Mouse (Mus musculus) liver, embryonic 15.5 days (tissue): ENCODE measurements around the gene Coq7. TPM values are rescaled to one million over a fixed set of nuclear protein-coding genes. Genes with fewer than 3 reads are reported as not detected.

Experiments used
- ATAC-seq: fragments of 200-750 bp; cut with Nextera tagmentation; 2 replicates; pipeline ENCODE4 v1.8.0; 2017; ENCODE audit warnings: moderate number of reproducible peaks, mild to moderate bottlenecking, moderate library complexity; ENCODE audit not compliant: insufficient read depth
- H3K27ac ChIP-seq: fragments of 300-500 bp; sonication (generic); replicated peaks from 2 replicates; pipeline ENCODE4 v1.5.1; 2015; ENCODE audit warnings: mild to moderate bottlenecking, inconsistent platforms
- H3K27me3 ChIP-seq: fragments of 300-500 bp; sonication (generic); 2 replicates; pipeline ENCODE4 v1.6.1; 2015; ENCODE audit warnings: mild to moderate bottlenecking, inconsistent platforms
- H3K36me3 ChIP-seq: fragments of 300-500 bp; sonication (generic); replicated peaks from 2 replicates; pipeline ENCODE4 v1.6.1; 2015; ENCODE audit warnings: moderate library complexity, mild to moderate bottlenecking, inconsistent platforms
- H3K4me1 ChIP-seq: fragments of 300-500 bp; sonication (generic); replicated peaks from 2 replicates; pipeline ENCODE4 v1.6.1; 2015; ENCODE audit warnings: inconsistent platforms
- H3K4me2 ChIP-seq: fragments of 300-500 bp; sonication (generic); 2 replicates; pipeline ENCODE4 v1.6.1; 2015; ENCODE audit warnings: moderate library complexity, mild to moderate bottlenecking, inconsistent platforms
- H3K4me3 ChIP-seq: fragments of 300-500 bp; sonication (generic); replicated peaks from 2 replicates; pipeline ENCODE4 v1.5.1; 2015; ENCODE audit warnings: mild to moderate bottlenecking, inconsistent platforms
- H3K9ac ChIP-seq: fragments of 300-500 bp; sonication (generic); 2 replicates; pipeline ENCODE4 v1.6.1; 2015; ENCODE audit warnings: moderate library complexity, mild to moderate bottlenecking, inconsistent platforms
- H3K9me3 ChIP-seq: fragments of 300-500 bp; sonication (generic); replicated peaks from 2 replicates; pipeline ENCODE4 v1.6.1; 2016; ENCODE audit warnings: inconsistent platforms
- WGBS: fragments of 180-500 bp; shearing (Covaris S2); methylation state at CpG from one replicate; pipeline ENCODE4 v1.1.7; 2015; ENCODE audit warnings: mixed read lengths; ENCODE audit not compliant: insufficient replicate concordance; 5-methylcytosine and 5-hydroxymethylcytosine counted together
- polyA plus RNA-seq: library from polyadenylated mRNA; unstranded; fragments of >200 nt; fragmentation: Nextera tagmentation; extraction: Ambion mirVana; gene quantifications from 2 replicates; pipeline ENCODE4 v1.2.1, GENCODE M21; 2015

Coq7 gene
- polyA plus RNA-seq, 1 experiment from 2014 or later, result 37.6 TPM

GRCm38 (mm10) chr7:118494892-118495579 lies 38.1 kb downstream of the Coq7 start:
- peaks cover 15% of the 10 kb centered on the region; the same call in 1 of the 2 replicates for H3K4me1 ChIP-seq
- 56% methylated on average over 4 of the region's 4 CpGs for WGBS
- H3K27ac ChIP-seq, result no peak overlapping the region
- no peak overlapping the region for H3K4me2 ChIP-seq
- no peak overlapping the region for H3K9ac ChIP-seq
- H3K36me3 ChIP-seq, result no peaks in the 10 kb centered on the region
- no peaks in the 10 kb centered on the region for H3K9me3 ChIP-seq
- H3K4me3 ChIP-seq, result no peak overlapping the region
- ATAC-seq, result no peak
- H3K27me3 ChIP-seq, result peaks cover 33% of the 10 kb centered on the region

DNA sequence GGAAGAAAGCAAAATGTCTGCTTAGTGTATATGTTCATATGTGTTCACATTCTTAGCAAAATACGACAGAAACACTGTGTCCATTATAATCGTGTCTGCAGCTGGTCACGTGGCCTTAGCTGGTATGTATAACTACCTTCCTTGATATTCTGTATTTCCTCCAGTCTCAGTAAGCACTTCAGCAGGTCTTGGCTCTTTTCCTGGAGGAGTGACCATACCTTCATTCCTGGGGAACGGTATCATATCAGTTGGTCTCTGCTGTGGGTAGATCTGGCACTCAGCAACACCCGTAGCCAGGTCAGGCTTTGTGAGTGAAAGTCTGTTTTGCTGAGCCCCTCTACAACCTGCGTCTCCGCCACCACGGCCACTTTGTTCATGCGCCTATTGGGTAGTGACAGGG lies 39.3 kb downstream of the Coq7 start:
- no peaks in the 10 kb centered on the region for H3K36me3 ChIP-seq
- no peak overlapping the region for H3K27ac ChIP-seq
- no peaks in the 10 kb centered on the region for H3K9me3 ChIP-seq
- H3K27me3 ChIP-seq, result peaks cover 35% of the 10 kb centered on the region
- no peak overlapping the region for H3K4me3 ChIP-seq
- no peak for ATAC-seq
- H3K4me1 ChIP-seq, result peaks cover 22% of the 10 kb centered on the region
- no peak overlapping the region for H3K4me2 ChIP-seq
- WGBS, result 68% methylated on average over 9 of the region's 9 CpGs
- H3K9ac ChIP-seq, result no peak overlapping the region

- Histone ChIP-seq H3K4me3 (peak within 1 kb of the TSS; percentile 63), H3K27ac (peak within 1 kb of the TSS; percentile 72), H3K4me1 (peaks cover 30% of the 10 kb centered on the region), H3K4me2 (peak within 1 kb of the TSS; percentile 67), H3K27me3 (peaks cover 35% of the 10 kb centered on the region), H3K36me3 (no peaks in the 10 kb centered on the region), H3K9ac (peak within 1 kb of the TSS; percentile 58), H3K9me3 (no peaks in the 10 kb centered on the region)
- under 1% methylated on average over 55 of the region's 55 CpGs for WGBS
- peak; percentile 70 for ATAC-seq
Observed at GRCm38 (mm10) chr7:118491431-118492147, 41.6 kb downstream of the Coq7 start, which contains the start of gene Itpripl2. TSS of gene Itpripl2 (minus strand) at chr7:118491975.

DNA sequence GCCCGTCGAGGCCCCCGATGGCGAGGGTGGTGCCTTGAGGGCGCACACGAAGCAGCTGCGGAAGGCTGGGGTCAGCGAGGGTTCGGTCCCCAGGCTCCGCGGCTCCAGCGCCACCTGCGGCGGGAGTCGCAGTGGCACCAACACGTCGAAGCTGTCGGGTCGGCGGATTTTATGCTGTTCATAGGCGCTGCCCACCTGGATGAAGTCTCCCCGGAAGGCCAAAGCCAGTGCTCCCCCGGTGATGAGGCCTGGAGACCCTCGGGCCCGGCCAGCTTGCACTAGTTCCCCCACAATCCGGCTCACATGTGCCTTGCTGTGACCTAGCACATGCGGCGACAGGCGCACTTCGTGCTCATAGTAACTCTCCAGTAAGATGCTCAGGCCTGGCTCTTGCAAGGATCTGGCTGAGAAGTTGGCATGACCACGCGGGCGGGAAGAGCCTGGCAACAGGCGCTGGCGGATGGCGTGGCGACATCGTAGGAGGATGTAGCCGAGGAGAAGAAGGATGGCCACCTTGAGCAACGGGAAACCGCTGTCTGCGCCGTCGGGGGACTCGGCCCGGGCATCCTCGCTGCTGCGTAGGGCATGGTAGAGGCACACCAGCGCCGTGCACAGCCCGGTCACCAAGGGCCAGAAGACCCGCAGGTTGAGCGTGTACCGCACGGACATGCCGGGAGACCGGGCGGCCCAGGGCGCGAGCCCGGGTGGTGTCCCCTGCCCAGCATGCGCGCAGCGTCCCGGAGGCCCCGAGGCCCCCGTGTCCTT lies 42.3 kb downstream of the Coq7 start:
- peak overlapping the region; percentile 67 for H3K4me2 ChIP-seq
- H3K9me3 ChIP-seq, result no peaks in the 10 kb centered on the region
- peak; percentile 36 for ATAC-seq
- peaks cover 35% of the 10 kb centered on the region for H3K27me3 ChIP-seq
- peak overlapping the region; percentile 58 for H3K9ac ChIP-seq
- H3K4me1 ChIP-seq, result peaks cover 30% of the 10 kb centered on the region
- H3K36me3 ChIP-seq, result no peaks in the 10 kb centered on the region
- H3K4me3 ChIP-seq, result peak overlapping the region; percentile 63
- 13% methylated on average over 67 of the region's 67 CpGs for WGBS
- H3K27ac ChIP-seq, result peak overlapping the region; percentile 72

GRCm38 (mm10) chr7:118489706-118490665 lies 43.2 kb downstream of the Coq7 start:
- Histone ChIP-seq H3K4me2 (peak overlapping the region; percentile 67), H3K9me3 (no peaks in the 10 kb centered on the region), H3K27ac (no peak overlapping the region), H3K4me1 (peaks cover 30% of the 10 kb centered on the region), H3K4me3 (peak overlapping the region; percentile 63), H3K27me3 (peaks cover 35% of the 10 kb centered on the region), H3K9ac (no peak overlapping the region), H3K36me3 (no peaks in the 10 kb centered on the region)
- 66% methylated on average over 57 of the region's 57 CpGs for WGBS
- no peak for ATAC-seq

DNA sequence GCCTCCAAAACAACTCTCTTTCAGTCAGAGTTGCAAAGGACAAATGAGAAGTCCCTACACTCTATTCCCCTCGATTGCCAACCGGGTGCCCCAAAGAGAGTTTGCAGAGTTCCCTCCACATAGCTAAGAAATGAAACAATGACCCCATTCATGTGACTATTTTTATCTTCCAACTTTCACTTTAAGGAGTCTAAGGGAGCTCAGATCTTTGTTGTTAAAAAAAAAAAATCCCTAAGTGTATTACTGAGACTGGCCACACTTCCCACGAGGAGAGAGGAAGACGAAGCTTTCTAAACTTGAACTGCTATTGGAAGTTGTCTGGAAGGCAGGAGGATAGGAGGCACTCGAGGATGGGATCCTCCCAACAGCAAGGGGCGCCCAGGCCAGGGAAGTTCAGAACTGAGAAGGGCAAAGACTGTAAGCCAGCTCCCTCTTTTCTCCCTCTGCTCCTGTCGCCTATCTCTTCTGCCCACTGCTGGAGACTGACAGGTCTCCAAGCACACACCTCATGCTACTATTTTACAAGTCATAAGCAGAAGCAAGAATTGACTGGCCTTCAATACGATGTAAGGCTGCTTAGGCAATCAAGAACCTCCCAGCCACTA lies 45.0 kb downstream of the Coq7 start:
- ATAC-seq, result no peak
- peak overlapping the region; percentile 25 for H3K4me2 ChIP-seq
- no peak overlapping the region for H3K27ac ChIP-seq
- no peaks in the 10 kb centered on the region for H3K36me3 ChIP-seq
- 39% methylated on average over 8 of the region's 8 CpGs for WGBS
- H3K4me3 ChIP-seq, result no peak overlapping the region
- H3K9me3 ChIP-seq, result no peaks in the 10 kb centered on the region
- peaks cover 30% of the 10 kb centered on the region for H3K4me1 ChIP-seq
- no peak overlapping the region for H3K9ac ChIP-seq
- peaks cover 33% of the 10 kb centered on the region for H3K27me3 ChIP-seq

DNA sequence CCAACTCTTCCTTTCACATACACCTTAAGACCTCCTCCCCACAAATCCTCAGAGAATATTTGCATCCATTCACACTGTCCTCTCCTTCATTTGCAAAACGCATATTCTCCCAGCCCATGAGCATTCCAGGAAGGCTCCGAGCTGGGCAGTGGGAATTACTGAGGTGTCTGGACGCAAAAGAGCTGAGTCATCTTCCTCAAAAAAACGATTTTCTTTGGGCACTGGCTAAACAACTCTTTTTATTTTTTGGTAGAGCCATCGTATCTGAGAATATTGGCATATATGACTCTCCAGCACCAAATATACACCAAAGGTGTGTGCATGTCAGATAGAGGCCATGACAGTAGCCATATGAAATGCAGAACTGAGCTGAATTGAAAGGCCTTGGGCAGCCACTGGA lies 46.2 kb downstream of the Coq7 start:
- Histone ChIP-seq H3K9me3 (no peaks in the 10 kb centered on the region), H3K4me2 (no peak overlapping the region), H3K27me3 (peaks cover 21% of the 10 kb centered on the region), H3K4me1 (peaks cover 26% of the 10 kb centered on the region), H3K9ac (no peak overlapping the region), H3K4me3 (no peak overlapping the region), H3K27ac (no peak overlapping the region), H3K36me3 (no peaks in the 10 kb centered on the region)
- ATAC-seq, result no peak
- 48% methylated on average over 5 of the region's 5 CpGs for WGBS

GRCm38 (mm10) chr7:118483996-118484395 lies 49.2 kb downstream of the Coq7 start:
- Histone ChIP-seq H3K27me3 (no peaks in the 10 kb centered on the region), H3K9me3 (no peaks in the 10 kb centered on the region), H3K27ac (no peak overlapping the region), H3K4me3 (no peak overlapping the region), H3K4me1 (peaks cover 9% of the 10 kb centered on the region), H3K4me2 (no peak overlapping the region), H3K36me3 (no peaks in the 10 kb centered on the region), H3K9ac (no peak overlapping the region)
- WGBS, result 42% methylated on average over 1 of the region's 1 CpGs
- no peak for ATAC-seq

GRCm38 (mm10) chr7:118482001-118482400 lies 51.2 kb downstream of the Coq7 start:
- WGBS, result 66% methylated on average over 2 of the region's 2 CpGs
- H3K9ac ChIP-seq, result no peak overlapping the region
- H3K4me2 ChIP-seq, result no peak overlapping the region
- no peaks in the 10 kb centered on the region for H3K36me3 ChIP-seq
- H3K9me3 ChIP-seq, result no peaks in the 10 kb centered on the region
- H3K27ac ChIP-seq, result no peak overlapping the region
- H3K4me3 ChIP-seq, result no peak overlapping the region
- no peaks in the 10 kb centered on the region for H3K27me3 ChIP-seq
- no peak for ATAC-seq
- 0 out of 2 replicates have a peak, but pooled peaks cover 4% of the 10 kb centered on the region for H3K4me1 ChIP-seq
